Mouse (Mus musculus) c-Kit-positive CD71-positive TER-119-positive erythroid progenitor cells, embryonic 14.5 days (primary cell): ENCODE data around the gene Ikzf1.

Experiments used
- DNase-seq: peaks from one replicate; pipeline ENCODE4 v3.0.0-alpha.2; 2013; ENCODE audit warnings: low spot score

Ikzf1 gene

DNA sequence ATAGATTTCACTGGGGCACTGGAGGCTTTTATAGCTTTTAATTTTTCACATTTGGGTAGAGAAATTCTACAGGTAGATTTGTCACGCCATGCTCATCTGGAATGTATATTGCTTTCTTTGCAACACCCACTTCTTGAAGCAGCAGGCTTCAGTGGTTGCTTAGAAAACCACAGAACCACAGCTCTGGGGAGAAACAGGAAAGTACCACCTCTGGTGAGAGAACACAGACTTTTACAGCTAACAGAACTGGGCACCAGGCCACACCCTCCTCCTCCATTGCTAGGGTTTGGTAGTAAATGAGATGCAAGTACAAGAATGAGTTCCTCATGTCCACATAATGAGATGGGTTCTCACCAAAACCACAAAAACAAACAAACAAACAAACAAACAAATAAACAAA is 81.3 kb downstream of the Ikzf1 start:
- DNase-seq, result no peak

DNA sequence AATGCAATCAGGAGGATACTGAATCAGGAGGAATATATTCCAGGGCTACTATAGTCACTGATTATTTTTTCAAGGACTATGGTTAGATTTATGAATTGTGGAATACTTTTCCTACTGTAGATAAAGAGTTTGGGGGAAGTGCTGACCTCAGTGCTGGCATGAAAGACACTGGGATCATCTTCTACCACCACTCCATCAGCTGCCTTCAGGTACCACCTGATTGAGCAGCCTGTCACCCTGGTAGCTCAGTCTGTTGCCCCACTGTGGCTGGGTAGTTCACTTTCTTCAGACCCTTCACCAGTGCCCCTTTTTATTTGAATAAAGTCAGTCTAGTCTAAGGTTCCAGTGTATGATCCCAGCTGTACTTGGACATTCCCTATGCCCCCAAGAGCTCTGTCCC is 81.9 kb downstream of the Ikzf1 start:
- DNase-seq, result no peak

DNA sequence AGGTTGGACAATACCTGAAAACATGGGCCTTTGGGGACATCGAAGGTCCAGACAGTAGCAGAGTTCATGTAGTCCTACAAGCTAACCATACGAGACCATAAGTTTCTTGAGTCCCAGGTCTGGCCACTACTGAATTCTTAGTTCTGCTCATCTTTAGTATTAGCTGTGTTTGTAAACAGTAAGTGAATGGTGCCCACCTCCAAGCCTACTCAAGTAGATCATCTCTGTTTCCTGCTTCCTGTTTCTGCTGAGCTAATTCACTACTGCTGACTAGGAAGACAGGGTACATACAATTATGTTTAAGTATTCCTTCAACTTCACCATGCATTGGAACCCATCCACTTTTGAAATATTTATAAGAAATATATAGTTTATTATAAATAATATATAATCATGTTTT is 83.3 kb downstream of the Ikzf1 start:
- no peak for DNase-seq

DNA sequence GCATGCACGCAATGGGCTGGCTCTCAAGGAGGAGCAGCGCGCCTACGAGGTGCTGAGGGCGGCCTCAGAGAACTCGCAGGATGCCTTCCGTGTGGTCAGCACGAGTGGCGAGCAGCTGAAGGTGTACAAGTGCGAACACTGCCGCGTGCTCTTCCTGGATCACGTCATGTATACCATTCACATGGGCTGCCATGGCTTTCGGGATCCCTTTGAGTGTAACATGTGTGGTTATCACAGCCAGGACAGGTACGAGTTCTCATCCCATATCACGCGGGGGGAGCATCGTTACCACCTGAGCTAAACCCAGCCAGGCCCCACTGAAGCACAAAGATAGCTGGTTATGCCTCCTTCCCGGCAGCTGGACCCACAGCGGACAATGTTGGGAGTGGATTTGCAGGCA is 84.5 kb downstream of the Ikzf1 start:
- no peak for DNase-seq

DNA sequence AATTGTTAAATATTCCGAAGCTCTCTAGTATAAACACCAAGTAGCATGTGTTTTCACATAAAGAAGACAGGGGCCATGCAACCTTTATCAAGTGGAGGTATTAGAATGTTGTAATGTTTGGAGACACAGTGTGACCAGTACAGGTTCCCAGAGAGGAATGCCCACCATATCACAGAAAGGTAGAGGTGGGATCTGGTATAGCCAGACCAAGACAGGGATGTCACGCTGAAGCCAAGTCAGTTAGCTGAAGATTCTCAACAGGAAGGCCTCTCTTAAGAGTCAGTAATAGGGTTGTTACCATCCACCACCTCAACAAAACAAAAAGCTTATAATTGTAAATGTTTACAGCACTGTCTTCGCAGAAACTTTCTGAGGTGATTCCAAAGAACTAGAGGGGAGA is 85.9 kb downstream of the Ikzf1 start:
- no peak for DNase-seq

DNA sequence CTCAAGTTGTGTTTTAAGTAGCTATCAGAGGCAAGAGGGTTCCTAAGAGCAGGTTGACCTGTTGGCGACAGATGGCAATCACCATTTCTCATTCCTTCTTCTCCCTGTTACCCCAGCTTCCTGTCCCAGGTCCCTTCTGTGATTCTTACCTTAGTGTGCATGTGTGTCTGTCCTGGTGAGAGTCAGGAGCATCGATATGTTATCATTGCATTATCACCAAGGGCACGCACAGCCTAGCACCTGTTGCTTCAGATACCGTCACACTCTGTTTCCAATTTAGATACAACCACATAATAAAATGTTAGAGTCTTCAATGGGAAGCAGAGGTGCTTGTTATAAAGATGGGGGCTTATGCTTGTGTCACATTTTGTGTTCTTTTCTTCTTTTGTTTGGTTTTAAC is 87.4 kb downstream of the Ikzf1 start:
- DNase-seq, result no peak

DNA sequence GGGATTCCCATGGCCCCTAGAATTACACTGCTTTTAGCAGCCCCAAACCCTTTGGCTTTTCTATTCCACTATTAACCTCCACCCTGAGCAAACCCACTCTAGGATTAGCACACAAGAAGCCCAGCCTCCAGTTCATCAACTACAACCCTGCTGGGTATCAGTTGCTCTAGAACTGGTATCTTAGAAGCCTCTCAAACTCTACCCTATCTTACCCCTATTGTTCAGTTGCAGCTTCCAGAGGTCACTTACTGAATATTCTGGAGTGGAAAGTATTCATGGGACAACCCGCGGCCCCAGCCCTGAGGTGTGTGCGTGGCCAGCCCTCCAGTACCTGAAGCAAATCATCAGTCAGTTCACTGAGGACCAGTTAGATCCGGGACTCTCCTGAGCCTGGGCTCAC is 89.6 kb downstream of the Ikzf1 start:
- DNase-seq, result no peak

DNA sequence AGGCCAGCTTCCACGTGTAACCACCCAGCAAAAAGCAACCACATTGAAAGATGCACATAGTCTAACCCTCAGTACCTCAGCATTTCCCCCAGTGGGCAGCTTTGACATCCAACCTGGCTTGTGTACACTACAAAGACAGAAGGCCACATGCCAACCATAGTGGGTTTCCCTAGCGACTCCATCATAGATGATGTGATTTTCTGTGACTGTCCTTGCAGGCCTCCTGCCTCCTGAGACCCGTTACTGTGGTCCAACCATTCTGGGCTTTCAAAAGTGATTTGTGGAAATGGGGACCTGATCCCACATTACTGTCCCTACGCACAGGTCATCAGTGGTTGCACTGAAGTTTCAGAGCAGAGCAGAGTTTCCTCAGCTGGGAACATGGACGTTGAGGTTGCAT is 90.1 kb downstream of the Ikzf1 start:
- DNase-seq, result no peak

DNA sequence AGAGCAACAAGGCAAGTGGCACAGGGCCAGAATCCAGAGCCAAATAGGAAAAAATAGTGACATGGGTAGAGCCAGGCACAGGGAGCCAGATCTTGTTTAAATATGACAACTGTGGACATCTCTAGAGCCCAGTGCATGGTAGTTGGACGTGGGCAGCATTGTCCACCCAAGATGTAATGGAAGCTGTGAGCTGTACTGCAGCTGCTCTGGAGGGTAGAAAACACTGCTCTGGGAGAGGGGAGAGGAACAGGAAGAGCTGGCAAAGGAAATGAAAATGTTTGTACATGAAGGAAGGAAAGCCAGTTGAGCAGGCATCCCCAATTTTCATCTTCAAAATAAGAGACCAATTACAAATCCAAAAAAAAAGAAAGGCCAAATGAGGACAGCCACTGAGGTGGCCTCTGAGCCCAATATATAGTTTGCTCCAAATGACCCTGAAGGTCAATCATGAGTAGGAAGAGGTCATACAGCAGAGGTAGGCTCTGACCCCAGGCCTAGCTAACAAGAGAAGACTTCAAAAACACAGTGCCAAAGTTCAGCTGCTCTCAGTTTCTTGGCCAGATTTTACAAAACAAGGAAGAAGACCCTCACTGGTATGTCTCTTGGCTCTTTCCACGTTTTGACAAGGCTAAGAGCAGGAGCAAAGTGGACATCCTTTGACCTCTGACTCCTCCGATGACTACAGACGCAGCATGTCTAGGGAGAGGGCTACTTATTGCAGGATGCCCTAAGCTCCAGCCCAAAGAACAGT is 91.4 kb downstream of the Ikzf1 start:
- no peak for DNase-seq

DNA sequence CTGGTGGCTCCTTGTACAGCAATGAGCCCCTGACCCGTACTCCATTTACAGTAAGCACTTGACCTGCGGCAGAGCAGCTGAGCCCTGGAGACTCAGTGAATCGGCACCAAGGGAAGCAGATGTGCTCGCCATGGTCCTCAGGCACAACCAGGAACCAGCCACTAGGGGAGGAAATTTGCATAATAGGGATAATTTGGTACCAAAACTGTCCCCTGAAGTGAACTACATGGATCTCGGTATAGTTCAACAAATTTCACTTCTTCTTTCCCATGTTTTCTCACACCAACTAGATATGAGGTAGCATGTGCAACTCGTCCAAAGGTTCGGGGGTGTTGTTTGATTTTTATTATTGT is 92.0 kb downstream of the Ikzf1 start:
- DNase-seq, result no peak

DNA sequence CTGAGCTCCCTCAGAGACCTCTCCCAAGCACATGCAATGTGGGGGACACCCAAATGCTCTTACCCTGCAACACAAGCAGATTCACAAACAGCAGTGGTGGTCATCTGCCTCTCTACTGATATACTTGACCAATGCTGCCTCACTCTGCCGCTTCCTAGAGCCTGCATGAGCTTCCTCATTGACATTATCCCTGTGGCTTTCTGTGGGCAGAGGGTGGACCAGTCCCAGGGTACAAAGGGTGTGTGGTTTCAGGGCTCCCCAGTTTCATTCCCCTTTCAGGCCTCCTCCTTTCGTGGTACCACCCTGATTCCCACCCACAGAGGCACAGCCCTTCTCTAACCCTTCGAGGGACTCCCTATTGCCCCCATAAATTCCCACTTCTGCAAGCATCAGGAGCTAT is 92.4 kb downstream of the Ikzf1 start:
- no peak for DNase-seq

DNA sequence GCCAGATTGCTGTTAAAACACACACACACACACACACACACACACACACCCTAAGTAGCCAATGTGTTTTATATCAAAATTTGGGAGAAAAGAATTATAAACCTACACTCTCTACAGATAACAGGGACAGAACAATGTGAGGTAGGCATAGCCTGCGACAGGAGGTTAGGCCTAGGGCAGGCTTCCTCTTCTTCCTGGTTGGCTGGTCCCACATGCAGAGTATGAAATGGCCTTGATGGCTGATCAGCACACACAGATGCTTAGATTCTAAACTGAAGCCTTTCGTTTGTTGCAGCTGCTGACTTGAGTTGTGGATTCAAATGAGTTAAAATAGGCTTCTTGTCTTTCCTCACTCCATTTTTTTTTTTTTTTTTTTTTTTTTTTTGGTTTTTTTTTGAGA is 93.0 kb downstream of the Ikzf1 start:
- DNase-seq, result no peak

DNA sequence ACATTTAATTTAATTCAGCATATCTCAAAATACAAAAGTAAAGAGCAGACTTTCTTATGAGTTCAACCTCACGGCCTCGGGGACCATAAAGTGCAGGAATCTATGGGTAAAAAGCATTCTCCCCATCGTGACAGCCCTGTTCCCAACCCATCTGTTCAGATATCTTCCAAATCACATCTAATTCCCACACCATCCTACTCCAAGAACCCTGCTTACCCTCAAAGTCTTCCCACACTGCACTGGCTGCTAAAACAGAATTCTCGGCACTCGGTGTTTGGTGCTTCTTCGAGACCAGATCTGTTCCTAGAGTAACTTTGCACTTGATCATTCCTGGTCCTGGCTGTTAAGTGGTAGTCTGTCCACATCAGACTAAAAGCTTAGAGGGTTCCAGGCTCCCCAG is 93.5 kb downstream of the Ikzf1 start:
- no peak for DNase-seq

DNA sequence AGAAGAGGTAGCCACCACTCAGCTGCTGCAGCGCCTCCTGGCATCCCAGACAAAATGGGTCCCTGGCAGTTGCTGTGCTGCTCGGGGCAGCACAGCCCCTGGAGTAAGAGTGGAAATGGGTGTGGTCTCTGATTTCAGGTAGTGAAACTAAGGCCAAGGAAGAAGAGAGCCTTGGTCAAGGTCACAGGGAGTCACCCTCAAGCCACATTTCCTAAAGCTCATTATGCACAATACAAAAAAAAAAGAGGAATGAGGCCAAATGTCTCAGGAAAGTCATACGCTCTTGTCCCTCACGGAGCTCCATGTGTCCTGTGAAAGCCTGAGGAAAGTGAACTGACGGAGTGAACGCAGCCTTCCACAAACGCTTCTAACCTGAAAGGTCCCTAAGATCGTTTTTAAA is 96.9 kb downstream of the Ikzf1 start:
- DNase-seq, result no peak

DNA sequence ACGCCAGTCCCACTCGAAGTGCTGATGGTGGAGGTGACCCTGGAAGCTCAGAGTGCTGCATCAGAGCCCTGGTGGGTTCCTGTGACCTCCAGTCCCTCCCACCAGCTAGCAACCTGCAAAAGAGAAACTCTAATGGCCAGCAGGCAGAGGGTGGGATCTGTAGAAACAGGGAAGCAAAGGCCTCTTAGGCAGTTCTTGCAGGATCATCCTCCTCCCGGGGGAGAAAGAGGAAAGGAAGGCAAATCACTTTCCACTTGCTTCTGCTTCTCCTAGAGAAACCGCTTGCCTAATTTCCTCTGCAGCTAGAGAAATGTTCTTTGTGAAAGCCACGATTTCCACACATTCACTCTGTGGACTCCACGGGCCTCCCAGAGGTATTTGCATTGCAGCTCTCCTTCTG is 100.7 kb downstream of the Ikzf1 start:
- DNase-seq, result no peak

DNA sequence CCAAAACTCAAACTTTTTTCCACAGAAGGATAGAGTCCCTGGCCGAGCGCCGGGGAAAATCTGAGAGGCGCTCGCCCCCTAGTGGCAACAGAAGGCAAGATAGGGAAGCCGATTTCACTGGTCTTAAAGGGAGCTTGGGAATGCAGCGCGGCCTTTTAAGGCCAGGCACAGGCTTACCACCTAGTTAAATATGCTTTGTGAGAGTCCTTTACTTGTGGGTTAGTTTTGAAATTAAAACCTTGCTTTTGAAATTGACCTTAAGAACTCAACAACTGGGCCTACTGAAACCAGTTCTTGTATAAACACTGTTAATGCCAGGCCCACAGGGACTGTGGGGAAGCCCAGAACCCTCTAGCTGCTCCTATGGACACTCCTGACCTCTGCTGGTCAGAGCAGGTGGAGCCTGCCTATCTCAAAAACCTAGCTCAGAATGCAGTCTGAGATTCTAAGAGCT is 103.7 kb downstream of the Ikzf1 start:
- peak; percentile 77 for DNase-seq

DNA sequence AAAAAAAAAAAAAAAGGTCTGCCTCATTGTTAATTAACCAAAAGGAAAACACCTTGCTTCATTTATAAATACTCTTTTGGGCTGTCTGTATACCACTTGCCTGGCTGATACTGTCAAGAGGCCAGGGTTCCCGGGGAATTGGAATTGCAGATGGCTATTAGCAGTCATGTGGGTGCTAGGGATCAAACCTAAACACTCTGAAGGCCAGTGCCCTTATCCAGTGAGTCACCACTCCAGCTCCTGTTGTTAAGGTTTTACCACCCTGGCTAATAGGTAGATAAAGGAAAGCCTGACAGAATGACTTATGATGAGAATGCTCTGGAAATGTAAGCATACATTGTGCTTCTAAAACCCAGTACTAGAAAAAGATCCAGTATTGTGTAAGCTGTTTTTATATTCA is 109.8 kb downstream of the Ikzf1 start:
- no peak for DNase-seq

DNA sequence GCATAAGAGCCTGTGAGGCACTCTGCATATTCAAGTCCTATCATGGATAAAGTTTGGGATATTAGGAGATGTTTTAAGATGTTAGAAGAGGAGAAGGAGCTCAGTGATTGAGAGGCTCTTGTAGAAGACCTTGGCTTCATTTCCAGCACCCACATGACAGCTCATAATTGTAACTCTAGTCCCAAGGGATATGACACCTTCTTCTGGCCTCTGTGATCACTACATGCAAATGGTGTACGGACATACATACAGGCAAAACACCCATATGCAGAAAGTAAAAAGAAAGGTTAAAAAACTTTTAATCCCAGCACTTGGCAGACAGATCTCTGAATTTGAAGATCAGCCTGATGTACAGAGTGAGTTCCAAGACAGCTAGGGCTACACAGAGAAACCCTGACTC is 113.9 kb downstream of the Ikzf1 start:
- no peak for DNase-seq

DNA sequence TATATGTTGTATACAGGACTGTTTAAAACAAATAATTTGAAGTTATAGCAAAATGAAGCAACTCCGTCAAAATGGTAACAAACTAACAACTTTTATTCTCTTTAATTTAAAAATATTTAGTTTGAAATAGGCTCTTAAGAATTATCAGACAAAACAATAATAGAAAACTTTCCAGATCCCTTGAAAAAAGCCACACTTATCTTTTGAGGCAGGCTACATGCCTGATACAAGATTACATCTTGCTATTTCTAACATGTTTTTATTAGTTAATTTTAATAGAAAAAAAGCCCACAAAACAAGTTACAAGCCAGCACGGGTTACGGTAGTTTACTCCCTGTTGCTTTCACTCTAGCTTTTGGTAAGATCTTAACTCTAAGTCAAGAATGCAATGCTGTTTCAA is 115.5 kb downstream of the Ikzf1 start:
- no peak for DNase-seq

DNA sequence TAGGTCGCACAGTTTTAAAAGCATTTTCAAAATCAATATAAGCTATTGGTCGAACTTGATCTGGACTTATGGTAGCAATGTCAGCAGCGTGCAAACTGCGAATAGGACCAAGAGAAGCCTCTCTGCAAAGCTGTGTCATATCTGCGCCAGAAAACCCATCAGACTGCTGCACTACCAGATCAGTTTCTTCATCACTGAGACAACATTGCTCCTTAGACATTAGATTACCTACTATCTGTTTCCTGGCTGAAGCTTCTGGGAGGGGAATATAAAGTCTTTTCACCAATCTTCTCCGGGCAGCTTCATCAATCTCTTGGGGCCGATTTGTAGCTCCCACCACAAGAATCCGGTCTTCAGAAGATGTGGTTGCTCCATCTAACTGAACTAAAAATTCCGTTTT is 116.3 kb downstream of the Ikzf1 start:
- DNase-seq, result no peak

DNA sequence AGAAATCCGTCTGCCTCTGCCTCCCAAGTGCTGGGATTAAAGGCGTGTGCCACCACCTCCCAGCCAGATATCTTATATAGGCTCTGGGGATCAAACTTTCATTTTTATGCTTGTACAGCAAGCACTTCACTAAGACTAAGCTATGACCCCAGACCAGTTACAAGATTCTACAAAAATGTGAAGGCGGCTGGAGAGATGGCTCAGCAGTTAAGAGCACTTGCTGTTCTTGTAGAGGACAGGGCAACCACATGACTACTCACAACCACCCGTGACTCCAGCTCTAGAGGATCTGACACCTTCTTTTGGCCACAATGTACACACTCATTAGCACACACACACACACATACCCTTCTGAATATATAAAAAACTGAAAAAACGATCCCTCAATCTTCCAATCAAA is 119.6 kb downstream of the Ikzf1 start:
- no peak for DNase-seq

DNA sequence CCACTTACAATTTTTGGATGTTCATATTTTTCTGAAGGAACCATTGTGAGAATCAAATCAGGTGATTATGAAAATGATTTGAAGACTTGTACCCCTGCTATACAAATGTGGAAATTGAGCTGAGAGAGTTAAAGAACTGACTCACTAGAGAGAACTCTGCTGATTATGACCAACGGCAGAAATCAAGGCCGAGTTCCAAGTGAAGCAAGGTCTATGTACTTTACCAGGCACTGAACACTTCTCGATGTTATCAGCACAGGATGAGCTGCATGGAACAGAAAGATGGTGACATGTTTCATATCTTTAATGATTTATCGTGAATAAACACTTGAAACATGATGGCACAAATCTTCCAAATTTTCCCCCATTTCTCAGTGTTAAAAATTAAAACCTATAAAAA is 121.1 kb downstream of the Ikzf1 start:
- no peak for DNase-seq

DNA sequence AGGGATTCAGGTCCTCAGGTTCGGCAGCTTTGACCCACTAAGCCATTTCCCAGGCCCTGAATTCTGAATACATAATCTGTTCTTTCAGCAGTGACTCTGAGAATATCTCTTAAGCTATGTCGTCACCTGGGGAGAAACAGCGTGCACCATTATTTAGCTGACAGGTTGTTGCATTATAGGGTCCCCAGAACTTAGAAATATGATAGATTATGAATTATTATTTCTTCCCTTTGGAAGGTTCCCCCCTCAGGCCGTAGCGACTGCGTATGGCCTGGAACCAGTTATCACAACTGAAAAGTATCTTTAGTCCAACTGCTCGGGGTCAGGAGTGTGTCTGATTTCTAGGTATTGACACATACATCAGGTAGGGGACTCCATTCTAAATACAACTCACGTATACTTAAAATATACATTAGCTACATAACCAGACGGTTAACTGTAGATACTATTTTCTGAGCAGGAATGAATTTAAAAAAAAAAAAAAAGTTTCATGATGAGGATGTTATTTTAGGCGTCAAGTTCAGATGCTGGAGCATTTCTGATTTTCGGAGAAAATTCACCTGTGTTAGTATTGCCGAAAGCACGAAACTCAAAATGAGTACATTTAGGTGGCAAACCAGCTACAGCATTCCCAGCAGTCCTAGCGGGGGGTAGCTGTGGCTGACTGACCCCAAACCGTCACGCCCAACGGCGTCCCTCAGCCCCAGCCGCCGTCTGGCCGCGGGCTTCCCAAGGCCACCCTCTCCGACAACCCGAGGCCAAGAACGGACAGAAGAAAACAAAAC is 123.4 kb downstream of the Ikzf1 start:
- no peak for DNase-seq

DNA sequence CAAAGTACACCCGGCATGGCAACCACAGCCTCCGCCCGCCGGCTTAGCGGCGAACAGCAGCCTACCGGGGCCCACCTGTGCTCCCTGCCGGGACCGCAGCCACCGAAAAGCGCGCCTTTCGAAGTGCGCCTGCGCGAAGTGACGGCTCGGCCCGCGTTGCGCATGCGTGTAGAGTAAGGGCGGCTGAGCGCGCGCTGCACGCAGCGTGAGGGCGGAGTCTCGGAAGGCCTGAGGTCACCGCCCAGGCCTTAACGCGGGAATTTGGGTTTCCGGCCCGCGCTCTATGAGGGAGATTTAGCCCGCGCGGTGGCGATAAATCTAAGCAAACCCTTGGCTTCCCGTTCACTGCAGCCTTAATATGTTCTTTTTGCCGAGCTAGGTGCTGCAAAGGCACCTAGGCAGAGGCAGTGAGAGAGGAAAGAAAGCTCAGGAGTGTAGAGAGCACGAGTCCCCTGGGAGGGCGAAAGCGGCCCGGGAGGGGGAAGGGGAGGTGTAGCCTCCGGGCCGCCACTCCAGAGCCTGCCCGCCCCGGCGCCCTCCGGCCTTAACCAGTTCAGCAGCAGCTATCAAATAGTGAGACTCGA is 124.1 kb downstream of the Ikzf1 start, which contains the start of gene Fignl1:
Gene Fignl1 (minus strand): TSS at position 143 of the 584 bp plus-strand sequence.
- DNase-seq, result peak; percentile 97
